Mouse (Mus musculus): ENCODE results near the gene Zfp536. TPM values are rescaled to one million over a fixed set of nuclear protein-coding genes. Genes with fewer than 3 reads are reported as not detected.

Gene Zfp536
- polyA plus RNA-seq, 1 experiment, result 0.49 TPM

GRCm38 (mm10) chr7:37724002-37724790 is 49.2 kb downstream of the Zfp536 start:
- no peak for TF ChIP-seq POLR2A (IDR thresholded peaks at IDR 0.05; ENCODE audit: control insufficient read depth, extremely low read depth, insufficient read depth, low read length, poor library complexity)
- 90% methylated on average over 9 of the region's 9 CpGs for WGBS
- Histone ChIP-seq H3K4me3 (ENCODE audit: control insufficient read depth, insufficient read depth, low read length) (no peak overlapping the region), H3K4me1 (replicated peaks; ENCODE audit: control insufficient read depth, insufficient read depth, low read length) (no peaks in the 10 kb centered on the region), H3K27me3 (ENCODE audit: control insufficient read depth, insufficient read depth, low read length) (no peaks in the 10 kb centered on the region), H3K36me3 (ENCODE audit: control insufficient read depth, insufficient read depth, low read length) (no peaks in the 10 kb centered on the region), H3K27ac (ENCODE audit: control insufficient read depth, insufficient read depth, low read length) (no peak overlapping the region)
- no peak for DNase-seq

GRCm38 (mm10) chr7:37723191-37723592 is 50.2 kb downstream of the Zfp536 start:
- WGBS, result 85% methylated on average over 7 of the region's 7 CpGs
- Histone ChIP-seq H3K36me3 (ENCODE audit: control insufficient read depth, insufficient read depth, low read length) (no peaks in the 10 kb centered on the region), H3K27me3 (ENCODE audit: control insufficient read depth, insufficient read depth, low read length) (no peaks in the 10 kb centered on the region), H3K27ac (ENCODE audit: control insufficient read depth, insufficient read depth, low read length) (no peak overlapping the region), H3K4me3 (ENCODE audit: control insufficient read depth, insufficient read depth, low read length) (no peak overlapping the region), H3K4me1 (replicated peaks; ENCODE audit: control insufficient read depth, insufficient read depth, low read length) (no peaks in the 10 kb centered on the region)
- TF ChIP-seq CTCF (IDR thresholded peaks at IDR 0.05; ENCODE audit: borderline replicate concordance, control insufficient read depth, extremely low read depth, insufficient read depth, low read length, poor library complexity), result no peak
- no peak for TF ChIP-seq POLR2A (IDR thresholded peaks at IDR 0.05; ENCODE audit: control insufficient read depth, extremely low read depth, insufficient read depth, low read length, poor library complexity)
- no peak for DNase-seq

GRCm38 (mm10) chr7:37721676-37722075 is 51.8 kb downstream of the Zfp536 start:
- Histone ChIP-seq H3K4me3 (ENCODE audit: control insufficient read depth, insufficient read depth, low read length) (no peak overlapping the region), H3K27me3 (ENCODE audit: control insufficient read depth, insufficient read depth, low read length) (no peaks in the 10 kb centered on the region), H3K27ac (ENCODE audit: control insufficient read depth, insufficient read depth, low read length) (no peak overlapping the region), H3K36me3 (ENCODE audit: control insufficient read depth, insufficient read depth, low read length) (no peaks in the 10 kb centered on the region), H3K4me1 (replicated peaks; ENCODE audit: control insufficient read depth, insufficient read depth, low read length) (no peaks in the 10 kb centered on the region)
- TF ChIP-seq POLR2A (IDR thresholded peaks at IDR 0.05; ENCODE audit: control insufficient read depth, extremely low read depth, insufficient read depth, low read length, poor library complexity) (no peak), CTCF (IDR thresholded peaks at IDR 0.05; ENCODE audit: borderline replicate concordance, control insufficient read depth, extremely low read depth, insufficient read depth, low read length, poor library complexity) (no peak)
- WGBS, result 84% methylated on average over 4 of the region's 4 CpGs
- DNase-seq, result no peak

GRCm38 (mm10) chr7:37718671-37719402 is 54.6 kb downstream of the Zfp536 start:
- Histone ChIP-seq H3K27me3 (ENCODE audit: control insufficient read depth, insufficient read depth, low read length) (no peaks in the 10 kb centered on the region), H3K4me1 (replicated peaks; ENCODE audit: control insufficient read depth, insufficient read depth, low read length) (no peaks in the 10 kb centered on the region), H3K36me3 (ENCODE audit: control insufficient read depth, insufficient read depth, low read length) (no peaks in the 10 kb centered on the region), H3K27ac (ENCODE audit: control insufficient read depth, insufficient read depth, low read length) (no peak overlapping the region), H3K4me3 (ENCODE audit: control insufficient read depth, insufficient read depth, low read length) (no peak overlapping the region)
- TF ChIP-seq CTCF (IDR thresholded peaks at IDR 0.05; ENCODE audit: borderline replicate concordance, control insufficient read depth, extremely low read depth, insufficient read depth, low read length, poor library complexity), result no peak
- TF ChIP-seq POLR2A (IDR thresholded peaks at IDR 0.05; ENCODE audit: control insufficient read depth, extremely low read depth, insufficient read depth, low read length, poor library complexity), result no peak
- WGBS, result 85% methylated on average over 15 of the region's 15 CpGs
- DNase-seq, result no peak

- Histone ChIP-seq H3K27me3 (ENCODE audit: control insufficient read depth, insufficient read depth, low read length) (no peaks in the 10 kb centered on the region), H3K27ac (ENCODE audit: control insufficient read depth, insufficient read depth, low read length) (no peak overlapping the region), H3K4me1 (replicated peaks; ENCODE audit: control insufficient read depth, insufficient read depth, low read length) (no peaks in the 10 kb centered on the region), H3K36me3 (ENCODE audit: control insufficient read depth, insufficient read depth, low read length) (no peaks in the 10 kb centered on the region), H3K4me3 (ENCODE audit: control insufficient read depth, insufficient read depth, low read length) (no peak overlapping the region)
- no peak for TF ChIP-seq POLR2A (IDR thresholded peaks at IDR 0.05; ENCODE audit: control insufficient read depth, extremely low read depth, insufficient read depth, low read length, poor library complexity)
- TF ChIP-seq CTCF (IDR thresholded peaks at IDR 0.05; ENCODE audit: borderline replicate concordance, control insufficient read depth, extremely low read depth, insufficient read depth, low read length, poor library complexity), result no peak
- WGBS, result 90% methylated on average over 7 of the region's 7 CpGs
- no peak for DNase-seq
Observed at GRCm38 (mm10) chr7:37717071-37717470, 56.4 kb downstream of the Zfp536 start.

- TF ChIP-seq POLR2A (IDR thresholded peaks at IDR 0.05; ENCODE audit: control insufficient read depth, extremely low read depth, insufficient read depth, low read length, poor library complexity) (no peak), CTCF (IDR thresholded peaks at IDR 0.05; ENCODE audit: borderline replicate concordance, control insufficient read depth, extremely low read depth, insufficient read depth, low read length, poor library complexity) (no peak)
- no peak for DNase-seq
- 77% methylated on average over 7 of the region's 7 CpGs for WGBS
Observed at GRCm38 (mm10) chr7:37716626-37717025, 56.8 kb downstream of the Zfp536 start.

More at GRCm38 (mm10) chr7:37716626-37717025, 56.8 kb downstream of the Zfp536 start:
- Histone ChIP-seq H3K4me3 (ENCODE audit: control insufficient read depth, insufficient read depth, low read length) (no peak overlapping the region), H3K27ac (ENCODE audit: control insufficient read depth, insufficient read depth, low read length) (no peak overlapping the region), H3K36me3 (ENCODE audit: control insufficient read depth, insufficient read depth, low read length) (no peaks in the 10 kb centered on the region), H3K27me3 (ENCODE audit: control insufficient read depth, insufficient read depth, low read length) (no peaks in the 10 kb centered on the region), H3K4me1 (replicated peaks; ENCODE audit: control insufficient read depth, insufficient read depth, low read length) (no peaks in the 10 kb centered on the region)

Measured in thymus, adult 2 months (tissue).